Mouse (Mus musculus): ENCODE results near the gene Dnah2.
A peak's percentile ranks its signal among the peaks of the same experiment; 100 is the strongest.

Dnah2 gene

GRCm38 (mm10) chr11:69433189-69433588 is 115.7 kb downstream of the Dnah2 start:
- no peak for DNase-seq (ENCODE audit: low read depth, low spot score)
- Histone ChIP-seq H3K36me3 (ENCODE audit: control insufficient read depth, insufficient read depth, low read length, poor library complexity, severe bottlenecking) (no peaks in the 10 kb centered on the region), H3K27me3 (ENCODE audit: control insufficient read depth, insufficient read depth, low read length, poor library complexity, severe bottlenecking) (no peaks in the 10 kb centered on the region)

- DNase-seq (ENCODE audit: low read depth, low spot score) = no peak
- no peaks in the 10 kb centered on the region for H3K27me3 ChIP-seq (ENCODE audit: control insufficient read depth, insufficient read depth, low read length, poor library complexity, severe bottlenecking)
- H3K36me3 ChIP-seq (ENCODE audit: control insufficient read depth, insufficient read depth, low read length, poor library complexity, severe bottlenecking) = no peaks in the 10 kb centered on the region
These were observed 116.3 kb downstream of the Dnah2 start for GRCm38 (mm10) chr11:69432640-69432982.

- Histone ChIP-seq H3K27me3 (ENCODE audit: control insufficient read depth, insufficient read depth, low read length, poor library complexity, severe bottlenecking) (no peaks in the 10 kb centered on the region), H3K36me3 (ENCODE audit: control insufficient read depth, insufficient read depth, low read length, poor library complexity, severe bottlenecking) (no peaks in the 10 kb centered on the region)
- peak; percentile 90 for DNase-seq (ENCODE audit: low read depth, low spot score)
These were observed 116.9 kb downstream of the Dnah2 start for GRCm38 (mm10) chr11:69431829-69432639.

GRCm38 (mm10) chr11:69430631-69431030 is 118.3 kb downstream of the Dnah2 start:
- Histone ChIP-seq H3K27me3 (ENCODE audit: control insufficient read depth, insufficient read depth, low read length, poor library complexity, severe bottlenecking) (no peaks in the 10 kb centered on the region), H3K36me3 (ENCODE audit: control insufficient read depth, insufficient read depth, low read length, poor library complexity, severe bottlenecking) (no peaks in the 10 kb centered on the region)
- DNase-seq (ENCODE audit: low read depth, low spot score) = no peak

GRCm38 (mm10) chr11:69429313-69429712 is 119.6 kb downstream of the Dnah2 start:
- DNase-seq (ENCODE audit: low read depth, low spot score) = no peak
- H3K36me3 ChIP-seq (ENCODE audit: control insufficient read depth, insufficient read depth, low read length, poor library complexity, severe bottlenecking) = no peaks in the 10 kb centered on the region
- no peaks in the 10 kb centered on the region for H3K27me3 ChIP-seq (ENCODE audit: control insufficient read depth, insufficient read depth, low read length, poor library complexity, severe bottlenecking)

GRCm38 (mm10) chr11:69428751-69429150 is 120.2 kb downstream of the Dnah2 start:
- H3K36me3 ChIP-seq (ENCODE audit: control insufficient read depth, insufficient read depth, low read length, poor library complexity, severe bottlenecking) = no peaks in the 10 kb centered on the region
- H3K27me3 ChIP-seq (ENCODE audit: control insufficient read depth, insufficient read depth, low read length, poor library complexity, severe bottlenecking) = no peaks in the 10 kb centered on the region
- peak; percentile 27 for DNase-seq (ENCODE audit: low read depth, low spot score)

- no peaks in the 10 kb centered on the region for H3K36me3 ChIP-seq (ENCODE audit: control insufficient read depth, insufficient read depth, low read length, poor library complexity, severe bottlenecking)
- DNase-seq (ENCODE audit: low read depth, low spot score) = no peak
These were observed 122.7 kb downstream of the Dnah2 start for GRCm38 (mm10) chr11:69426246-69426645.

GRCm38 (mm10) chr11:69423885-69424284 is 125.0 kb downstream of the Dnah2 start:
- no peak for DNase-seq (ENCODE audit: low read depth, low spot score)
- Histone ChIP-seq H3K27me3 (ENCODE audit: control insufficient read depth, insufficient read depth, low read length, poor library complexity, severe bottlenecking) (no peaks in the 10 kb centered on the region), H3K36me3 (ENCODE audit: control insufficient read depth, insufficient read depth, low read length, poor library complexity, severe bottlenecking) (no peaks in the 10 kb centered on the region)

More at GRCm38 (mm10) chr11:69426246-69426645, 122.7 kb downstream of the Dnah2 start:
- no peaks in the 10 kb centered on the region for H3K27me3 ChIP-seq (ENCODE audit: control insufficient read depth, insufficient read depth, low read length, poor library complexity, severe bottlenecking)

GRCm38 (mm10) chr11:69422842-69423241 is 126.1 kb downstream of the Dnah2 start:
- DNase-seq (ENCODE audit: low read depth, low spot score) = no peak
- 0 out of 2 replicates have a peak, but pooled peaks cover under 1% of the 10 kb centered on the region for H3K27me3 ChIP-seq (ENCODE audit: control insufficient read depth, insufficient read depth, low read length, poor library complexity, severe bottlenecking)
- H3K36me3 ChIP-seq (ENCODE audit: control insufficient read depth, insufficient read depth, low read length, poor library complexity, severe bottlenecking) = no peaks in the 10 kb centered on the region

- Histone ChIP-seq H3K27me3 (ENCODE audit: control insufficient read depth, insufficient read depth, low read length, poor library complexity, severe bottlenecking) (0 out of 2 replicates have a peak, but pooled peaks cover 3% of the 10 kb centered on the region), H3K36me3 (ENCODE audit: control insufficient read depth, insufficient read depth, low read length, poor library complexity, severe bottlenecking) (no peaks in the 10 kb centered on the region)
- peak; percentile 6 for DNase-seq (ENCODE audit: low read depth, low spot score)
These were observed 127.6 kb downstream of the Dnah2 start for GRCm38 (mm10) chr11:69421131-69421977.

- H3K27me3 ChIP-seq (ENCODE audit: control insufficient read depth, insufficient read depth, low read length, poor library complexity, severe bottlenecking) = 0 out of 2 replicates have a peak, but pooled peaks cover 3% of the 10 kb centered on the region
- DNase-seq (ENCODE audit: low read depth, low spot score) = no peak
- no peaks in the 10 kb centered on the region for H3K36me3 ChIP-seq (ENCODE audit: control insufficient read depth, insufficient read depth, low read length, poor library complexity, severe bottlenecking)
These were observed 128.3 kb downstream of the Dnah2 start for GRCm38 (mm10) chr11:69420554-69421000.

- no peaks in the 10 kb centered on the region for H3K36me3 ChIP-seq (ENCODE audit: control insufficient read depth, insufficient read depth, low read length, poor library complexity, severe bottlenecking)
- DNase-seq (ENCODE audit: low read depth, low spot score) = peak; percentile 47
- 0 out of 2 replicates have a peak, but pooled peaks cover 3% of the 10 kb centered on the region for H3K27me3 ChIP-seq (ENCODE audit: control insufficient read depth, insufficient read depth, low read length, poor library complexity, severe bottlenecking)
These were observed 128.9 kb downstream of the Dnah2 start for GRCm38 (mm10) chr11:69419813-69420553.

GRCm38 (mm10) chr11:69419443-69419812 is 129.5 kb downstream of the Dnah2 start:
- H3K27me3 ChIP-seq (ENCODE audit: control insufficient read depth, insufficient read depth, low read length, poor library complexity, severe bottlenecking) = 0 out of 2 replicates have a peak, but pooled peaks cover 3% of the 10 kb centered on the region
- DNase-seq (ENCODE audit: low read depth, low spot score) = peak; percentile 63
- H3K36me3 ChIP-seq (ENCODE audit: control insufficient read depth, insufficient read depth, low read length, poor library complexity, severe bottlenecking) = no peaks in the 10 kb centered on the region
